Comparison of ENCODE assay signal across 9 mouse cellular contexts in the genomic region with DNA sequence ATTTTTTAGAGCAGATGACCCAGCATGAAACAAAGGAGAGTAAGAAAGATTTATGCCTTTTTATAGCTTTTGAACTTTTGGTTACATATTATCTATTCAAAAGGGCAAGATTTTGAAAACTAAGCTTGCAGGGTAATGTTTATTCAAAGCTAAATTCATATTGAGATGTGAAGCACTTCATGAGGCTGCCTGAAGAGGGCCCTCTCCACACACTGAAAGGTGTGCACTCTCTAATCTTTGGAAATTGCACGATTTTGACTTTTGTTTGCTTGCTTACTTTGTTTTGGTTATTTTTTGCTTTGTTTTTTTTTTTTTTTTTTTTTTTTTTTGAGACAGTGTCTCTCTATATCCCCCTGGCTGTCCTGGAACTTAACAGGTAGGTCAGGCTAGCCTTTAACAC. TPM values are rescaled to one million over a fixed set of nuclear protein-coding genes. Genes with fewer than 3 reads are reported as not detected.
A peak's percentile ranks its signal among the peaks of the same experiment; 100 is the strongest.
DNase-seq lines count a peak whose midpoint lies in the region; ATAC-seq and TF ChIP-seq lines count a peak whose summit lies in the region.
"Had no signal": no experiment of that assay in that cellular context is flagged by ENCODE, and none has a peak within 500 bp of the region (broad histone marks: within the 10 kb centered on the region; RNA-seq: fewer than 3 reads in every experiment).

No protein-coding gene starts in this region.

- no peak overlapping the region for H3K4me2 ChIP-seq in liver, embryonic 12.5 days
- H3K4me2 ChIP-seq: limb, embryonic 13.5 days had no signal

- TF ChIP-seq POLR2A in liver, adult 2 months (IDR thresholded peaks at IDR 0.05; ENCODE audit: extremely low read depth, insufficient read depth, low read length) = no peak
- no peak for TF ChIP-seq POLR2A in brain, embryonic 14.5 days (IDR thresholded peaks at IDR 0.05; ENCODE audit: borderline replicate concordance, extremely low read depth, insufficient read depth, insufficient read length, poor library complexity, severe bottlenecking)

- no peaks in the 10 kb centered on the region for H3K79me2 ChIP-seq in liver, adult 2 months (ENCODE audit: control insufficient read depth, insufficient read depth, low read length)

- no peaks in the 10 kb centered on the region for H3K27me3 ChIP-seq in liver, adult 2 months (ENCODE audit: control insufficient read depth, insufficient read depth, low read length)
- H3K27me3 ChIP-seq in liver, embryonic 12.5 days (replicated peaks) = no peaks in the 10 kb centered on the region
- H3K27me3 ChIP-seq: limb, embryonic 13.5 days had no signal

- peaks cover 5% of the 10 kb centered on the region; the same call in 1 of the 2 replicates for H3K36me3 ChIP-seq in liver, adult 2 months (ENCODE audit: control insufficient read depth, insufficient read depth, low read length)
- no peaks in the 10 kb centered on the region for H3K36me3 ChIP-seq in liver, embryonic 12.5 days
- H3K36me3 ChIP-seq: limb, embryonic 13.5 days had no signal

- no peaks in the 10 kb centered on the region for H3K9me3 ChIP-seq in liver, embryonic 12.5 days (replicated peaks)
- H3K9me3 ChIP-seq: limb, embryonic 13.5 days had no signal

- no peak overlapping the region for H3K4me3 ChIP-seq in liver, adult 2 months (ENCODE audit: insufficient read depth, low read depth, low read length)
- H3K4me3 ChIP-seq in liver, embryonic 12.5 days = no peak overlapping the region
- H3K4me3 ChIP-seq: limb, embryonic 13.5 days had no signal

- no peak overlapping the region for H3K9ac ChIP-seq in liver, adult 2 months (ENCODE audit: low read depth, low read length)
- H3K9ac ChIP-seq in liver, embryonic 12.5 days = no peak overlapping the region
- H3K9ac ChIP-seq: limb, embryonic 13.5 days had no signal

- no peak for ATAC-seq in liver, embryonic 12.5 days

- DNase-seq in cerebellum, postnatal 10 days = peak; percentile 57 to 69
- DNase-seq in cerebellum, adult 9-10 months = no peak
- DNase-seq in liver, adult 2 months (ENCODE audit: extremely low read depth, low read depth, low spot score) = peak; percentile 53
- DNase-seq in brain, embryonic 14.5 days (ENCODE audit: low read depth) = no peak
- DNase-seq in natural killer cell, adult 2 months (ENCODE audit: low spot score in 2 of 2) = peak; percentile 30 to 50
- no peak for DNase-seq in urinary bladder, adult 18-20 months (ENCODE audit: low spot score in 2 of 2)
- no peak for DNase-seq in layer of hippocampus, adult 18-20 months (ENCODE audit: low spot score in 2 of 2)

- H3K4me1 ChIP-seq in liver, adult 2 months (ENCODE audit: control insufficient read depth, insufficient read depth, low read length) = peaks cover 9% of the 10 kb centered on the region
- peaks cover 40% of the 10 kb centered on the region for H3K4me1 ChIP-seq in liver, embryonic 12.5 days

- peak; percentile 44; the same call in 1 of the 2 replicates for TF ChIP-seq CTCF in liver, adult 2 months (IDR thresholded peaks at IDR 0.05; ENCODE audit: low read depth, low read length)
- TF ChIP-seq CTCF in brain, embryonic 14.5 days (IDR thresholded peaks at IDR 0.05; ENCODE audit: borderline replicate concordance, extremely low read depth, insufficient read depth, insufficient read length) = peak; percentile 44; the same call in 1 of the 2 replicates

- H3K27ac ChIP-seq in liver, adult 2 months (replicated peaks; ENCODE audit: insufficient read depth, low read depth, low read length) = 0 out of 2 replicates have a peak overlapping the region, but pooled peaks have one; percentile 18
- no peak overlapping the region for H3K27ac ChIP-seq in liver, embryonic 12.5 days
- H3K27ac ChIP-seq: limb, embryonic 13.5 days had no signal

- WGBS in liver, adult 2 months = 0% methylated on average over 1 of the region's 1 CpGs
- WGBS in liver, embryonic 12.5 days (ENCODE audit: insufficient replicate concordance) = 7% methylated on average over 1 of the region's 1 CpGs

RNA-seq across cellular contexts. Expression of a gene that starts 24.7 kb away (rescaled TPM):
- total RNA-seq in liver, adult 2 months (2014; rRNA removed) = 31.7 and 35.8 TPM in 2 replicates
- polyA plus RNA-seq in liver, adult 2 months (2012; rRNA removed) = 6.7 and 7.6 TPM in 2 replicates
- polyA plus RNA-seq in liver, embryonic 12.5 days (2016; fragmentation: Nextera tagmentation; extraction: Ambion mirVana) = 9.5 and 10.7 TPM in 2 replicates
- 6.1 and 6.7 TPM in 2 replicates for polyA plus RNA-seq in brain, embryonic 14.5 days (2012; rRNA removed)
- 10 to 100 TPM; 11.2 to 13.1 TPM for total RNA-seq in layer of hippocampus, adult 18-20 months (2021)

Comparison
In these comparisons a context has a peak if more than half of its experiments do, and no peak if none do; other contexts are left out.
1. DNase-seq: peak in cerebellum, postnatal 10 days (2 of 2), liver, adult 2 months (single experiment) and natural killer cell, adult 2 months (2 of 2); none in cerebellum, adult 9-10 months (single experiment), brain, embryonic 14.5 days (single experiment), urinary bladder, adult 18-20 months (0 of 2) and layer of hippocampus, adult 18-20 months (0 of 2).